Mouse (Mus musculus): ENCODE data around the gene Aplp1. TPM values are rescaled to one million over a fixed set of nuclear protein-coding genes. Genes with fewer than 3 reads are reported as not detected.

The Aplp1 gene
- polyA plus RNA-seq, 1 experiment from 2014 or later: 571 TPM

DNA sequence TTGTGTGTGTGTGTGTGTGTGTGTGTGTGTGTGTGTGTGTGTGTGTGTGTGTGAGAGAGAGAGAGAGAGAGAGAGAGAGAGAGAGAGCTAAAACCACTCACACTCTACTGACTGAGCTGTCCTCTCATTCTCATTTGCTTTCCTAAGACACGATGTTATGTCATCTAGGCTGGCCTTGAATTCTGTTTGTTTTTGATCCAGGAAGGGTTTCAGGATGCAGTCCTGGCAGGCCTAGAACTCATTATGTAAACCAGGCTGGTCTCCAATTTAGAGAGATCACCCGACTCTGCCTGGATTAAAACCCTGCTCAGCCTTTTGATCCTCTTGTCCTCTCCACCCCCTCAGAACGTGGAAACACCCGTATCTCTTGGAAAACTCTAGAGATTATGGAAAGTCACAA is 18.7 kb upstream of the Aplp1 start:
- no peak for ATAC-seq (ENCODE audit: low read depth)
- Histone ChIP-seq H3K36me3 (no peaks in the 10 kb centered on the region), H3K4me1 (replicated peaks) (no peaks in the 10 kb centered on the region; the same call in 1 of the 2 replicates), H3K27me3 (peaks cover 96% of the 10 kb centered on the region), H3K4me3 (no peak overlapping the region), H3K27ac (replicated peaks) (no peak overlapping the region), H3K4me2 (no peak overlapping the region), H3K9me3 (no peaks in the 10 kb centered on the region), H3K9ac (no peak overlapping the region)
- 24% methylated on average over 4 of the region's 4 CpGs for WGBS

DNA sequence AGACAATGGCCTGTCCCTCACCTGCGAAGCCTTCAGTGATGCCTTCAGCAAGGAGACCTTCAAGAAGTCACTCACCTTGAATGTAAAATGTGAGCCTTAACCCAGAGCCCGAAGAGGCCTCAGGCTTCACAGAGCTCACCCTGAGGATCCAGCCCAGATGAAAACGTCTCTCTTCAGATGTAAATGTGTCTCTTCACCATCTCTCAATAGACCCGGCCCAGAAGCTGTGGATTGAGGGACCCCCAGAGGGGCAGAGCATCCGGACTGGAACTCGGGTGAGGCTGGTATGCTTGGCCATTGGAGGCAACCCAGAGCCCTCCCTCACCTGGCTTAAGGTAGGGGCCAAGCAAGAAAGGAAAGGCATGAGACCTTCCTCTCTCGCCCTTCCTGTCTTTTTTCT is 18.2 kb upstream of the Aplp1 start:
- no peak for ATAC-seq (ENCODE audit: low read depth)
- H3K4me2 ChIP-seq: no peak overlapping the region
- peaks cover 98% of the 10 kb centered on the region for H3K27me3 ChIP-seq
- no peaks in the 10 kb centered on the region for H3K36me3 ChIP-seq
- H3K9me3 ChIP-seq: no peaks in the 10 kb centered on the region
- peaks cover 2% of the 10 kb centered on the region for H3K4me1 ChIP-seq (replicated peaks)
- H3K27ac ChIP-seq (replicated peaks): no peak overlapping the region
- no peak overlapping the region for H3K9ac ChIP-seq
- 22% methylated on average over 7 of the region's 7 CpGs for WGBS
- no peak overlapping the region for H3K4me3 ChIP-seq

DNA sequence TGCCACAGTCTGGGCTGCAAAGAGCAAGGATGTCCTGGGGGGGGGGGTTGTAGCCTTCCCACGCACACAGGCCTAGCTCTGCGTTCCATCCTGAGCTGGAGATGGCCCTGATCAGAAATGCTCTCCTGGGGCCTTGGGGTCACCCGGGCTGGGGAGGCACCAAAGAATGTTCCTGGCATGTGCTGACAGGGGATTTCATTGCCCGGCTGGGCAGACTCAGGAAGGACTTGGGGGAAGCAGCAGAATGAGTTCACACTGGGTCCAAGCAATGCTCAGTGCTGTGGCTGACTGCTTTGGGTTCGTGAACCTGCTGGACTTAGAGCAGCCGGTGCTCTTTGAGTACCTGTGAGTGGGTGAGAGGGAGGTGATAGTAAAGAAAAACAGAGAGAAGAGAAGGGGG is 14.1 kb upstream of the Aplp1 start:
- Histone ChIP-seq H3K9ac (no peak overlapping the region), H3K4me2 (no peak overlapping the region), H3K27me3 (peaks cover 98% of the 10 kb centered on the region), H3K36me3 (no peaks in the 10 kb centered on the region), H3K4me1 (replicated peaks) (peaks cover 28% of the 10 kb centered on the region), H3K4me3 (no peak overlapping the region), H3K9me3 (no peaks in the 10 kb centered on the region), H3K27ac (replicated peaks) (no peak overlapping the region)
- ATAC-seq (ENCODE audit: low read depth): no peak
- 45% methylated on average over 6 of the region's 6 CpGs for WGBS

DNA sequence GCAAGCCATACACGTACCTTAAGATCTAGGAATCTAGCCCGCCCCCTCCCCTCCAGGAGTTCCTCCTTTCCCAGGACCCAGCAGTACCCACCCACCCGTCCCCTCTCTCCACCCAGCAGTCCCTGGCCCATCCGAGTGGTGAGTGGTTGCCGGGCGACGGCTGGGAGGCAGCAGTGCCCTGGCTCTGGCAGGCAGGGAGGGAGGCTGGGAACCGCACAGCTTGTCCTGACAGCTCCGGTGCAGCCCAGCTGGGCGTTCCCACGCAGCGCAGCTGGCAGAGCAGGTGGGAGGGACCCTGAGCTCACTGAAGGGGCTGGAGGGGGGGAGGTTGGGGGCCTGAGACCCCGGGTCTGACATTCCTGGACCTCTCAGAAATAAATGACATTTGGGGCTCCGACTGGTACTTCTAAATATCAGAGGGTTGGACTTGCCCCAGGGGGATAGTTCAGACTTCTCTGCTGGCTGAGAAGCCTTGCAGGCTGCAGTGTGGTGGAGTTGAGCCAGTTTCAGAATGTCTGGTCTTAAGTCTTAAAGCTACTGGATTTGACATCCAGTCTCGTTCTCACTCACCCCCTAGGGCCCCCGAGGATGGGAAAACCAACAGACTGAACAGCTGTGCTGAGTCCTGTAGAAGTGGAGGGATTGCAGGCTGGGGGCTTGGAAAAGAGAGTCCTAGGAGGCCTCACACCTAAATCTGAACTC is 12.4 kb upstream of the Aplp1 start, which contains the start of the genes Kirrel2 and Nphs1:
Gene Kirrel2, minus strand, starts transcription at position 62 of the 702 bp plus-strand sequence.
Gene Nphs1, plus strand, starts transcription at position 687 of the 702 bp plus-strand sequence.
- Histone ChIP-seq H3K4me3 (peak within 1 kb of the TSS; percentile 29), H3K27ac (replicated peaks) (0 out of 2 replicates have a peak within 1 kb of the TSS, but pooled peaks have one; percentile 18), H3K36me3 (no peaks in the 10 kb centered on the region), H3K9me3 (no peaks in the 10 kb centered on the region), H3K9ac (peak within 1 kb of the TSS; percentile 51), H3K27me3 (peaks cover 97% of the 10 kb centered on the region), H3K4me1 (replicated peaks) (peaks cover 41% of the 10 kb centered on the region), H3K4me2 (peak within 1 kb of the TSS; percentile 58)
- WGBS: under 1% methylated on average over 16 of the region's 16 CpGs
- ATAC-seq (ENCODE audit: low read depth): peak; percentile 91

DNA sequence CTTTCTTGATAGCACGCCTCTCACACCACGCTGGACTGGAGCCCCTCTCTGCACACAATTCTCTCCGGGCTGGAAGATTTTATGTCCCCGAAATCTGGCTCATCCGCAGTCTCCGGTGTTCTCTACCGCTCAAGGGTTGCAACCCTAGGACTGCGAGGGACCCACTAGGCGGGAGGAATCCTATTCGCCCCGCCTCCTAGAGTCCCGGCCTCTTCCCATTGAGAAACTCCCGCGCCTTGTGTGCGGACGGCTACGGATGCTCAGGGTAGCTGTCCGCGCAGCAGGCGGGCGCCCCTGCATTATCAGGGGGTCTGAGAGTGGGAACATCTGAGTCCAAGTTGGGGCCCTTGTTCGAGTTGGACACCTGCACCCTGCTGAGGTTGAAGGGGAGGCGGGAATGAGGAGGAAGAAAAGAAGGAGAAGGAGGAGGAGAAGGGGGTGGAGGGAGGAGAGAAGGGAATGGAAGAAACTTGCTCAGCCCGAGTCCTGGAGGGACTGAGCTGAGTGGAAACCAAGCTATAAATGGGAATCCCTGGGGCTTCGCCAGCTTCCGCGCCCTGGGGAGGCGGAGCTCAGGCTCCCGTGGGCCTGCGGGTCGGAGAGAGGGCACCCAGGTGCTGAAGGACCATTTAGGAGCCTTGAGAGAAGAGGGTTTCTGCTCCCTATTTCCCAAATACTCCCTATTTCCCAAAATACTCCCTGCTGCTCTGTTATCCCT is 11.7 kb upstream of the Aplp1 start:
- Histone ChIP-seq H3K4me3 (peak overlapping the region; percentile 29), H3K36me3 (no peaks in the 10 kb centered on the region), H3K4me2 (peak overlapping the region; percentile 58), H3K27ac (replicated peaks) (no peak overlapping the region), H3K9ac (peak overlapping the region; percentile 51), H3K4me1 (replicated peaks) (peaks cover 41% of the 10 kb centered on the region), H3K9me3 (no peaks in the 10 kb centered on the region), H3K27me3 (peaks cover 95% of the 10 kb centered on the region)
- 1% methylated on average over 31 of the region's 31 CpGs for WGBS
- ATAC-seq (ENCODE audit: low read depth): peak; percentile 36

DNA sequence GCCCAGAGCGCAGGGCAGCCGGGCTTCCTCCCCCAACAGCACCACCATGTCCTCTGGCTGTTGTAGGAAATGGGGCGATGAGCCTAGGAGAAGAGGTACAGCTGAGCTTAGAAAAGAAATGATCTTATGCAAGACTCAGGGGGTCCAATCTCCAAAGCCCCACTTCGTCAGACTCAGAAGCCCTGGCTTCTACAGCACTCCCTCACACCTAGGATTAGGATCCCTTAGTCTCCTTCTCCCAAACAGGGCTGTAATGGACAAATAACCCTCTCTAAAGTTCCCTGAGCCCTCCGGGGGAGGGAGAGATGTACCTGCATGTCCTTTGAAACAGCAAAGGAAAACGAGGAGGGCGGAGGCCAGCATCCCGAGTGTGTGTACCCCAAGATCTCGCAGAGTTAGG is 11.2 kb upstream of the Aplp1 start:
- H3K27me3 ChIP-seq: peaks cover 95% of the 10 kb centered on the region

DNA sequence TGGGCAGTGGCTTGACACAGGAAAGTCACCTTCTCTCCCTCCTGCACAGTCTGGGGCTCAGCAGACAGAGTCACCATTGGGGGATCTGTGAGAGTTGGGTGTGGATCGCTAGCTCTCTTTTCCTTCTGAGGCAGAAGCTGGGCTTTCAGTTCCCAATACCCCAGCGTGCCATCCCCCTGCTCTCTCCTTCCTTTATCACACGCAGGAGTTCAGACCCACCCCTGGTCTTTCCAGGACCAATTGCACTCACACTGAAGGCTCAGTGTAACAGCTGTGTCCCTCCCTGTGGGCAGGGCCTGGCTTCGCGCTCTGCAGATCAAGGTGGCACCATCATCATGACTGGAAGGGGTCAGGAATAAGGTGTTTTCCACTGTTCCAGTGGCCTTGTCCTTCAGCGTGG is 8.9 kb upstream of the Aplp1 start:
- peak overlapping the region; percentile 17; the same call in 1 of the 2 replicates for H3K4me3 ChIP-seq
- H3K27ac ChIP-seq (replicated peaks): no peak overlapping the region
- H3K9me3 ChIP-seq: no peaks in the 10 kb centered on the region
- peaks cover 41% of the 10 kb centered on the region for H3K4me1 ChIP-seq (replicated peaks)
- peaks cover 77% of the 10 kb centered on the region for H3K27me3 ChIP-seq
- peak overlapping the region; percentile 36 for H3K4me2 ChIP-seq
- H3K36me3 ChIP-seq: no peaks in the 10 kb centered on the region
- H3K9ac ChIP-seq: no peak overlapping the region
- 10% methylated on average over 6 of the region's 6 CpGs for WGBS
- ATAC-seq (ENCODE audit: low read depth): no peak

More for the DNA sequence above, 11.2 kb upstream of the Aplp1 start:
- H3K9ac ChIP-seq: peak overlapping the region; percentile 51
- no peak for ATAC-seq (ENCODE audit: low read depth)
- H3K36me3 ChIP-seq: no peaks in the 10 kb centered on the region
- no peaks in the 10 kb centered on the region for H3K9me3 ChIP-seq
- under 1% methylated on average over 9 of the region's 9 CpGs for WGBS
- peaks cover 41% of the 10 kb centered on the region for H3K4me1 ChIP-seq (replicated peaks)
- peak overlapping the region; percentile 58 for H3K4me2 ChIP-seq
- peak overlapping the region; percentile 29 for H3K4me3 ChIP-seq
- H3K27ac ChIP-seq (replicated peaks): no peak overlapping the region

DNA sequence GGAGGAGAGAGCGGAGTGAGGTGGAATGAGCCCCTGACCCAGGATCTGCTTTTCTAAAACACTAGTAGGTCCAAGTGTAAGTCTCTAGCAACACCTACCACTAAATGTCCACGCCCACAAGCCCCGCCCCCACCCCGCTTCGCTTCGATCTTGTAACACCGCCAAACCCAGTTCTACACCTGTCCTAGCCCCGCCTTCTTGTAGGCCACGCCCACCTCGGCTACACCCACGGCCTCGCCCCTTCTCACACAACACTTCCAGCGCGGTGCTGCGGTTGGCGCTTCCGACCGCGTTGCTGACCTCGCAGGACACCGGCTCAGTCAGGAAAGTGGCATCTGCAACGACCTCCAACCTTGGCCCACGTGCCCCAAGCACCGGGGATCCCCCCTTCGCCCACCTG is 8.4 kb upstream of the Aplp1 start:
- Histone ChIP-seq H3K9ac (no peak overlapping the region; the same call in 1 of the 2 replicates), H3K27me3 (peaks cover 72% of the 10 kb centered on the region), H3K9me3 (no peaks in the 10 kb centered on the region), H3K4me1 (replicated peaks) (peaks cover 40% of the 10 kb centered on the region), H3K4me2 (peak overlapping the region; percentile 36), H3K4me3 (peak overlapping the region; percentile 17), H3K36me3 (no peaks in the 10 kb centered on the region), H3K27ac (replicated peaks) (no peak overlapping the region)
- 3% methylated on average over 25 of the region's 25 CpGs for WGBS
- no peak for ATAC-seq (ENCODE audit: low read depth)

DNA sequence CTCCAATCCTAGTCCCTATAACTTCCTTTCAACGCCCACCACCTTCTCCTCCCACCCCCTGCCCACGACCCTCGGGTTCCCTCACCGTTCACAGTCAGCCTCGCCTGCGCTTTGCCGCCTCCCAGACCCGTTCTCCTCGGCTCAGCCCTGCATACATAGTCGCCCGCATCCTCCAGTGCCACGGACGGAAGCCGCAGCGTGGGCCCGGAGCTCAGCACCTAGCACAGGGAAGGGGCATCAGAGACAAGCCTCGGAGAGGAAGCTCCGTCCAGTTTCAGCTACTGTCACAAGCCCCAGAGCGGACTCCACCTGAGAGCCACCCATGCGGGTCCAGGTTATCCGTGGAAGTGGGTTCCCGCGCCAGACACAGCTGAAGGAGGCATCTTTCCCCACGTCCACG is 8.0 kb upstream of the Aplp1 start:
- Histone ChIP-seq H3K27ac (replicated peaks) (no peak overlapping the region), H3K9ac (no peak overlapping the region; the same call in 1 of the 2 replicates), H3K9me3 (no peaks in the 10 kb centered on the region), H3K4me1 (replicated peaks) (peaks cover 36% of the 10 kb centered on the region), H3K36me3 (no peaks in the 10 kb centered on the region), H3K27me3 (peaks cover 68% of the 10 kb centered on the region), H3K4me2 (peak overlapping the region; percentile 36), H3K4me3 (peak overlapping the region; percentile 17)
- WGBS: 13% methylated on average over 25 of the region's 25 CpGs
- ATAC-seq (ENCODE audit: low read depth): no peak

DNA sequence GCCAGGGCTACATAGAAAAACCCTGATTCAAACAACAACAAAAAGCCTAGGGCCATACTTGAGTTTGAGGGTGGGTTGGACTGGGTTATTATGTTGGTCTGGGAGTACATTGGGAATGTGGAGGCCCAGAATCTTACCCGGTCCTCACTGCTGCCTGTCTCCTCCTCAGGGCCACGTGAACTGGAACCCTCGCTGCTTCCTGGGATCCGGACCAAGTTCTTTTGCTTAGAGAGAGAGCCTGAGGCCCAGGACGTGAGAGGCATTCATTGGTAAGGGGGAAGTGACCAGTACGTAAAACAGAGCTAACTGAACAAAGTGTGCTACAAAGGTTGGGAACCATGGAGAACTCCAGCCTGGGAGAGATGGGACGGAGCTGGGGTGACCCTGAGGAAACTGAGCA is 4.9 kb upstream of the Aplp1 start:
- H3K27me3 ChIP-seq: peaks cover 37% of the 10 kb centered on the region
- H3K4me3 ChIP-seq: no peak overlapping the region
- no peak overlapping the region for H3K27ac ChIP-seq (replicated peaks)
- no peak overlapping the region for H3K4me2 ChIP-seq
- no peak overlapping the region for H3K9ac ChIP-seq
- no peaks in the 10 kb centered on the region for H3K36me3 ChIP-seq
- H3K4me1 ChIP-seq (replicated peaks): peaks cover 22% of the 10 kb centered on the region
- no peaks in the 10 kb centered on the region for H3K9me3 ChIP-seq
- WGBS: 77% methylated on average over 7 of the region's 7 CpGs
- no peak for ATAC-seq (ENCODE audit: low read depth)

DNA sequence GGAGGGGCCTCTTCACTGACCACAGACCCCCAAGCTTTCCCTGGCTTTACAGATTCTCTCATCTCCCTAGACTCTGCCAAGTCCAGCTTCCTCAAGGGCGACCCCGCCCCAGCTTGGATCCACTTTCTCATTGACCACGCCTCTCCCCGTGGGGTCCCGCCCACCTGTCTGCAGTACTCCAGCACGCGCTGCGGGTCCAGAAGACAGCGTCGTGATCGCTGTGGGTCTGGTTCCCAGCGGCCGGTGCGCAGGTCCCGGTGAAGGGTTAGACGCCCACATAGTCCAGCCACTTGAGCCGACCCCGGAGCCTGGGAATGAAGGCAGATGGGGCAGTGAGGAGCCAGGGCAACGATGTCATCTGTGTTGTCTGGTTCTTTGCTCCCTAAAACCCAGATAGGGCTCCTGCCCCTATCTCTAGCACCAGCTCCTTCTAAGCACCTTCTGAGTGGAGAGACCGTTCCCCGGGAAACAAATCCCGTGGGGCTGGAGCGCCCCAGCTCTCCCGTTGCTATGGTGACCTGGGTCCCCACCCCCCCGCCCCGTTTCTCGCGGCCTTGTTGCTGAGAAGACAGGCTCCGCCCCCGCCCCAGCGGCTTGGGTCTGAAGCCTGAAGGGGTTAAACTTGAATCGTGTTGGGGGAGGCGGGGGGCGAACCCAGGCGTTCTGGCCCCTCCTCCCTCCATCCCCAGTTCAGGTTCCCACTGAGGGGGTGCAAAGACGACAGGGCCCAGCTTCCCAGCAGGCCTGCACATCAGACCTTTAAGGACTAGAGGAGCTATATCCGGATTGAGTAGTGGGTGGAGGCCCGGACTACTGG is 973 bp downstream of the Aplp1 start:
- ATAC-seq (ENCODE audit: low read depth): peak; percentile 56
- Histone ChIP-seq H3K9me3 (no peaks in the 10 kb centered on the region), H3K4me2 (peak overlapping the region; percentile 86), H3K27ac (replicated peaks) (peak overlapping the region; percentile 98), H3K4me3 (peak overlapping the region; percentile 86), H3K27me3 (no peaks in the 10 kb centered on the region), H3K9ac (peak overlapping the region; percentile 98), H3K4me1 (replicated peaks) (peaks cover 44% of the 10 kb centered on the region), H3K36me3 (peaks cover 39% of the 10 kb centered on the region)
- under 1% methylated on average over 38 of the region's 38 CpGs for WGBS
